8 mouse cellular contexts compared by ENCODE assay signal in the genomic region with DNA sequence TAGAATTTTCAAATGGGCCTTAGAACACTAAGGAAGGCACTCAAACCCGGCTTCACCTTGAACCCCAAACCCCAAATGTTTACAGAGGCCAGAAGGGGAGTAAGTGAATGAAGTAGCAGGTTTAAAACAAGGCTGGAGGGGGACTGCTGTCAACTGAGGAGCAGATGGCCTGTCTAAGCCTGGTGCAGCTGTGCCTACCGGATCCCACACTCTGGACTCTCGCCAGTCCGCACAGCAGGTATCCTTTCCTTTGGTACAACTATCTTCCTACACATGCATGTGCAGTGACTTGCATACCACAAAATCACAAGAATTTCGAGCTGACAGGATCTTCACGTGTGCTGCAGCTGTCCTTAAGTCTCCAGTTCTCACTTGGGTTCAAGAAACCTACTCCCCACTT. TPM values are rescaled to one million over a fixed set of nuclear protein-coding genes. Genes with fewer than 3 reads are reported as not detected.
DNase-seq lines count a peak whose midpoint lies in the region; ATAC-seq and TF ChIP-seq lines count a peak whose summit lies in the region.

No protein-coding gene starts in this region.

- no peak for DNase-seq in kidney, postnatal 0 days (ENCODE audit: low spot score)
- DNase-seq in kidney, postnatal 25 days, result no peak
- DNase-seq in forebrain, embryonic 10.5 days (ENCODE audit: extremely low spot score, low spot score), result no peak
- DNase-seq in left cerebral cortex, postnatal 4 days, result peak; percentile 88
- DNase-seq in adrenal gland, postnatal 36 days, result no peak
- no peak for DNase-seq in thymus, adult 2 months

- peak overlapping the region; percentile 90 for H3K4me2 ChIP-seq in kidney, postnatal 0 days (ENCODE audit: low read length)
- peak overlapping the region; percentile 84 for H3K4me2 ChIP-seq in neural tube, embryonic 15.5 days

- peak overlapping the region; percentile 76; the same call in 1 of the 2 replicates for H3K9ac ChIP-seq in kidney, postnatal 0 days (ENCODE audit: low read depth, low read length)
- H3K9ac ChIP-seq in neural tube, embryonic 15.5 days (replicated peaks), result no peak overlapping the region

- H3K36me3 ChIP-seq in kidney, postnatal 0 days (ENCODE audit: insufficient read depth, low read length), result peaks cover 7% of the 10 kb centered on the region; the same call in 1 of the 2 replicates
- peaks cover 43% of the 10 kb centered on the region for H3K36me3 ChIP-seq in forebrain, embryonic 10.5 days (replicated peaks)
- peaks cover 16% of the 10 kb centered on the region for H3K36me3 ChIP-seq in neural tube, embryonic 15.5 days
- 0 out of 2 replicates have a peak, but pooled peaks cover 5% of the 10 kb centered on the region for H3K36me3 ChIP-seq in thymus, adult 2 months (ENCODE audit: control insufficient read depth, insufficient read depth, low read length)

- 67% methylated on average over 6 of the region's 6 CpGs for WGBS in kidney, postnatal 0 days
- WGBS in forebrain, embryonic 10.5 days, result 78% methylated on average over 6 of the region's 6 CpGs
- 67% methylated on average over 6 of the region's 6 CpGs for WGBS in neural tube, embryonic 15.5 days
- 15% methylated on average over 6 of the region's 6 CpGs for whole genome bisulfite sequencing in thymus, adult 2 months

- TF ChIP-seq CTCF in kidney, postnatal 0 days (IDR thresholded peaks at IDR 0.05; ENCODE audit: low read depth), result no peak
- TF ChIP-seq CTCF in thymus, adult 2 months (IDR thresholded peaks at IDR 0.05; ENCODE audit: borderline replicate concordance, control insufficient read depth, extremely low read depth, insufficient read depth, low read length, poor library complexity), result no peak

- H3K27me3 ChIP-seq in kidney, postnatal 0 days (ENCODE audit: insufficient read depth, low read length), result no peaks in the 10 kb centered on the region
- H3K27me3 ChIP-seq in forebrain, embryonic 10.5 days (ENCODE audit: poor library complexity, severe bottlenecking), result peaks cover 13% of the 10 kb centered on the region
- H3K27me3 ChIP-seq in neural tube, embryonic 15.5 days (replicated peaks), result no peaks in the 10 kb centered on the region; the same call in 1 of the 2 replicates
- no peaks in the 10 kb centered on the region for H3K27me3 ChIP-seq in thymus, adult 2 months (ENCODE audit: control insufficient read depth, insufficient read depth, low read length)

- H3K27ac ChIP-seq in kidney, postnatal 0 days, result no peak overlapping the region
- H3K27ac ChIP-seq in forebrain, embryonic 10.5 days, result peak overlapping the region; percentile 97; the same call in 1 of the 2 replicates
- H3K27ac ChIP-seq in neural tube, embryonic 15.5 days (replicated peaks), result no peak overlapping the region
- no peak overlapping the region for H3K27ac ChIP-seq in thymus, adult 2 months (ENCODE audit: control insufficient read depth, insufficient read depth, low read length)

- peaks cover 25% of the 10 kb centered on the region for H3K4me1 ChIP-seq in kidney, postnatal 0 days (replicated peaks; ENCODE audit: insufficient read depth, low read length)
- peaks cover 56% of the 10 kb centered on the region for H3K4me1 ChIP-seq in forebrain, embryonic 10.5 days
- peaks cover 54% of the 10 kb centered on the region for H3K4me1 ChIP-seq in neural tube, embryonic 15.5 days
- H3K4me1 ChIP-seq in thymus, adult 2 months (replicated peaks; ENCODE audit: control insufficient read depth, insufficient read depth, low read length), result peaks cover 39% of the 10 kb centered on the region

- 0 out of 2 replicates have a peak overlapping the region, but pooled peaks have one; percentile 54 for H3K4me3 ChIP-seq in kidney, postnatal 0 days (replicated peaks; ENCODE audit: low read depth, low read length)
- H3K4me3 ChIP-seq in forebrain, embryonic 10.5 days, result peak overlapping the region; percentile 77
- H3K4me3 ChIP-seq in neural tube, embryonic 15.5 days (replicated peaks), result 0 out of 2 replicates have a peak overlapping the region, but pooled peaks have one; percentile 1
- H3K4me3 ChIP-seq in thymus, adult 2 months (ENCODE audit: control insufficient read depth, insufficient read depth, low read length), result no peak overlapping the region

- intact Hi-C loops in left cerebral cortex, postnatal 4 days (cut with DNase I), result no loop called here

- ATAC-seq in kidney, postnatal 0 days (replicated peaks; ENCODE audit: low FRiP score, low read depth), result no peak
- ATAC-seq in neural tube, embryonic 15.5 days (ENCODE audit: low FRiP score), result no peak
- no peak for ATAC-seq in erythroid progenitor cell, adult 5-6 weeks (replicated peaks; ENCODE audit: low FRiP score, poor library complexity, severe bottlenecking)

- no peaks in the 10 kb centered on the region for H3K9me3 ChIP-seq in kidney, postnatal 0 days (replicated peaks; ENCODE audit: low read length)
- H3K9me3 ChIP-seq in forebrain, embryonic 10.5 days, result no peaks in the 10 kb centered on the region
- no peaks in the 10 kb centered on the region for H3K9me3 ChIP-seq in neural tube, embryonic 15.5 days (replicated peaks)

- no peak for TF ChIP-seq POLR2A in thymus, adult 2 months (IDR thresholded peaks at IDR 0.05; ENCODE audit: control insufficient read depth, extremely low read depth, insufficient read depth, low read length, poor library complexity)

RNA-seq across cellular contexts. Expression of gene Cntrob, which starts 1.6 kb away (rescaled TPM):
- 12.6 and 14.5 TPM in 2 replicates for polyA plus RNA-seq in kidney, postnatal 0 days (2015; fragmentation: Nextera tagmentation; extraction: Ambion mirVana)
- polyA plus RNA-seq in forebrain, embryonic 10.5 days (2016; fragmentation: Nextera tagmentation; extraction: Ambion mirVana), result 37.7 and 44.2 TPM in 2 replicates
- total RNA-seq in left cerebral cortex, postnatal 4 days (2021), result 10 to 100 TPM; 23.9 to 25.2 TPM
- polyA plus RNA-seq in neural tube, embryonic 15.5 days (2015; fragmentation: Nextera tagmentation; extraction: Ambion mirVana), result 14.5 and 15.3 TPM in 2 replicates
- 1 to 10 TPM; 5.9 to 7.1 TPM for total RNA-seq in adrenal gland, postnatal 36 days (2021)
- 107 and 135 TPM in 2 replicates for total RNA-seq in erythroid progenitor cell, adult 5-6 weeks (2015; ENCODE audit: low replicate concordance)
- total RNA-seq in erythroid progenitor cell, adult 5-6 weeks (2017; ENCODE audit: low replicate concordance), result 77.5 and 113 TPM in 2 replicates
- polyA plus RNA-seq in thymus, adult 2 months (2012; rRNA removed), result 41.5 and 43.8 TPM in 2 replicates

RNA-seq across cellular contexts. Expression of gene Trappc1, which starts 1.8 kb away (rescaled TPM):
- 171 and 173 TPM in 2 replicates for polyA plus RNA-seq in kidney, postnatal 0 days (2015; fragmentation: Nextera tagmentation; extraction: Ambion mirVana)
- 170 and 179 TPM in 2 replicates for polyA plus RNA-seq in forebrain, embryonic 10.5 days (2016; fragmentation: Nextera tagmentation; extraction: Ambion mirVana)
- total RNA-seq in left cerebral cortex, postnatal 4 days (2021), result 10 to 100 TPM; 67.1 to 69.1 TPM
- 186 and 201 TPM in 2 replicates for polyA plus RNA-seq in neural tube, embryonic 15.5 days (2015; fragmentation: Nextera tagmentation; extraction: Ambion mirVana)
- total RNA-seq in adrenal gland, postnatal 36 days (2021), result 10 to 100 TPM; 62.0 to 79.3 TPM
- total RNA-seq in erythroid progenitor cell, adult 5-6 weeks (2015; ENCODE audit: low replicate concordance), result 101 and 143 TPM in 2 replicates
- total RNA-seq in erythroid progenitor cell, adult 5-6 weeks (2017; ENCODE audit: low replicate concordance), result 48.5 and 72.5 TPM in 2 replicates
- 50.6 and 62.5 TPM in 2 replicates for polyA plus RNA-seq in thymus, adult 2 months (2012; rRNA removed)

RNA-seq across cellular contexts. Expression of gene Kcnab3, which starts 4.0 kb away (rescaled TPM):
- 2.5 and 2.8 TPM in 2 replicates for polyA plus RNA-seq in kidney, postnatal 0 days (2015; fragmentation: Nextera tagmentation; extraction: Ambion mirVana)
- 1.1 and 1.2 TPM in 2 replicates for polyA plus RNA-seq in forebrain, embryonic 10.5 days (2016; fragmentation: Nextera tagmentation; extraction: Ambion mirVana)
- 10 to 100 TPM in 1 of 2 experiments, 1 to 10 TPM in 1; 8.8 to 12.6 TPM for total RNA-seq in left cerebral cortex, postnatal 4 days (2021)
- 6.0 and 7.3 TPM in 2 replicates for polyA plus RNA-seq in neural tube, embryonic 15.5 days (2015; fragmentation: Nextera tagmentation; extraction: Ambion mirVana)
- 1 to 10 TPM; 6.1 to 7.8 TPM for total RNA-seq in adrenal gland, postnatal 36 days (2021)
- total RNA-seq in erythroid progenitor cell, adult 5-6 weeks (2015; ENCODE audit: low replicate concordance), result not detected in 2 replicates
- total RNA-seq in erythroid progenitor cell, adult 5-6 weeks (2017; ENCODE audit: low replicate concordance), result not detected in 2 replicates
- polyA plus RNA-seq in thymus, adult 2 months (2012; rRNA removed), result 2.9 and 3.5 TPM in 2 replicates

RNA-seq across cellular contexts. Expression of gene Rnf227, which starts 18.3 kb away (rescaled TPM):
- polyA plus RNA-seq in kidney, postnatal 0 days (2015; fragmentation: Nextera tagmentation; extraction: Ambion mirVana), result 15.6 and 18.3 TPM in 2 replicates
- polyA plus RNA-seq in forebrain, embryonic 10.5 days (2016; fragmentation: Nextera tagmentation; extraction: Ambion mirVana), result 17.0 and 19.7 TPM in 2 replicates
- 10 to 100 TPM; 77.3 to 89.1 TPM for total RNA-seq in left cerebral cortex, postnatal 4 days (2021)
- 213 and 250 TPM in 2 replicates for polyA plus RNA-seq in neural tube, embryonic 15.5 days (2015; fragmentation: Nextera tagmentation; extraction: Ambion mirVana)
- total RNA-seq in adrenal gland, postnatal 36 days (2021), result 1 to 10 TPM; 4.7 to 6.6 TPM
- total RNA-seq in erythroid progenitor cell, adult 5-6 weeks (2015; ENCODE audit: low replicate concordance), result 1.7 and 8.3 TPM in 2 replicates
- 3.9 and 6.5 TPM in 2 replicates for total RNA-seq in erythroid progenitor cell, adult 5-6 weeks (2017; ENCODE audit: low replicate concordance)
- 3.3 and 4.1 TPM in 2 replicates for polyA plus RNA-seq in thymus, adult 2 months (2012; rRNA removed)

RNA-seq across cellular contexts. Expression of gene Chd3, which starts 47.2 kb away (rescaled TPM):
- 38.0 and 42.3 TPM in 2 replicates for polyA plus RNA-seq in kidney, postnatal 0 days (2015; fragmentation: Nextera tagmentation; extraction: Ambion mirVana)
- polyA plus RNA-seq in forebrain, embryonic 10.5 days (2016; fragmentation: Nextera tagmentation; extraction: Ambion mirVana), result 40.7 and 44.9 TPM in 2 replicates
- 100 to 1,000 TPM; 552 to 572 TPM for total RNA-seq in left cerebral cortex, postnatal 4 days (2021)
- 70.6 and 76.1 TPM in 2 replicates for polyA plus RNA-seq in neural tube, embryonic 15.5 days (2015; fragmentation: Nextera tagmentation; extraction: Ambion mirVana)
- 100 to 1,000 TPM in 1 of 2 experiments, 10 to 100 TPM in 1; 78.6 to 119 TPM for total RNA-seq in adrenal gland, postnatal 36 days (2021)
- total RNA-seq in erythroid progenitor cell, adult 5-6 weeks (2015; ENCODE audit: low replicate concordance), result 21.0 and 33.2 TPM in 2 replicates
- total RNA-seq in erythroid progenitor cell, adult 5-6 weeks (2017; ENCODE audit: low replicate concordance), result 18.9 and 19.5 TPM in 2 replicates
- polyA plus RNA-seq in thymus, adult 2 months (2012; rRNA removed), result 278 and 280 TPM in 2 replicates
